In genomic region chr1:192520836-192521435, GRCm38 (mm10) we compare ENCODE assay signal across 10 mouse cellular contexts.
DNase-seq lines count a peak whose midpoint lies in the region; ATAC-seq and TF ChIP-seq lines count a peak whose summit lies in the region.
"Had no signal": no experiment of that assay in that cellular context is flagged by ENCODE, and none has a peak within 500 bp of the region (broad histone marks: within the 10 kb centered on the region; RNA-seq: fewer than 3 reads in every experiment).

No protein-coding gene starts in this region.

- no peaks in the 10 kb centered on the region for H3K36me3 ChIP-seq in heart, adult 2 months (ENCODE audit: control insufficient read depth, insufficient read depth, low read length)
- no peaks in the 10 kb centered on the region for H3K36me3 ChIP-seq in heart, embryonic 11.5 days (ENCODE audit: control insufficient read depth, insufficient read depth, low read length)
- H3K36me3 ChIP-seq in forebrain, embryonic 16.5 days (ENCODE audit: control insufficient read depth, insufficient read depth) = no peaks in the 10 kb centered on the region
- no peaks in the 10 kb centered on the region for H3K36me3 ChIP-seq in midbrain, embryonic 13.5 days

- H3K4me2 ChIP-seq in heart, embryonic 11.5 days = no peak overlapping the region
- H3K4me2 ChIP-seq in forebrain, embryonic 16.5 days (ENCODE audit: low read length) = peak overlapping the region; percentile 9; the same call in 1 of the 2 replicates
- 0 out of 2 replicates have a peak overlapping the region, but pooled peaks have one; percentile 7 for H3K4me2 ChIP-seq in midbrain, embryonic 13.5 days (replicated peaks)

- no peak for TF ChIP-seq POLR2A in heart, adult 2 months (IDR thresholded peaks at IDR 0.05; ENCODE audit: insufficient read depth, low read depth, low read length)

- WGBS in heart, adult 2 months = 41% methylated on average over 13 of the region's 13 CpGs
- WGBS in heart, embryonic 11.5 days (ENCODE audit: insufficient replicate concordance) = 49% methylated on average over 13 of the region's 13 CpGs
- WGBS in forebrain, embryonic 16.5 days = 19% methylated on average over 13 of the region's 13 CpGs
- WGBS in midbrain, embryonic 13.5 days = 29% methylated on average over 13 of the region's 13 CpGs

- H3K4me3 ChIP-seq in heart, adult 2 months = no peak overlapping the region
- H3K4me3 ChIP-seq in heart, embryonic 11.5 days (ENCODE audit: low read depth, low read length) = no peak overlapping the region
- no peak overlapping the region for H3K4me3 ChIP-seq in forebrain, embryonic 16.5 days (replicated peaks; ENCODE audit: low read length)
- no peak overlapping the region for H3K4me3 ChIP-seq in midbrain, embryonic 13.5 days (replicated peaks)

- no peak overlapping the region for H3K27ac ChIP-seq in heart, adult 2 months
- H3K27ac ChIP-seq in heart, embryonic 11.5 days (ENCODE audit: low read depth, low read length) = no peak overlapping the region
- no peak overlapping the region for H3K27ac ChIP-seq in forebrain, embryonic 16.5 days (ENCODE audit: low read length)
- no peak overlapping the region; the same call in 1 of the 2 replicates for H3K27ac ChIP-seq in midbrain, embryonic 13.5 days
- H3K27ac ChIP-seq: liver, embryonic 14.5 days had no signal

- ATAC-seq in heart, embryonic 11.5 days (replicated peaks; ENCODE audit: insufficient number of reproducible peaks, low FRiP score, low TSS enrichment) = no peak
- no peak for ATAC-seq in forebrain, embryonic 16.5 days
- ATAC-seq in midbrain, embryonic 13.5 days = no peak

- DNase-seq in heart, adult 2 months = peak; percentile 28 to 53
- peak; percentile 44 to 59 for DNase-seq in heart, postnatal 10 days
- DNase-seq in B cell, adult 2 months = no peak
- DNase-seq in frontal cortex, postnatal 36 days (ENCODE audit: low spot score in 2 of 2) = no peak
- no peak for DNase-seq in lung, postnatal 4 days
- DNase-seq: cerebellum, adult 18-20 months had no signal

- 0 out of 2 replicates have a peak, but pooled peaks have one; percentile 38 for TF ChIP-seq EP300 in heart, adult 2 months (IDR thresholded peaks at IDR 0.05; ENCODE audit: insufficient read depth, low read depth, low read length)

- H3K9me3 ChIP-seq in heart, embryonic 11.5 days (replicated peaks; ENCODE audit: control insufficient read depth, low read length) = no peaks in the 10 kb centered on the region
- H3K9me3 ChIP-seq in forebrain, embryonic 16.5 days (ENCODE audit: control insufficient read depth, low read length) = no peaks in the 10 kb centered on the region
- H3K9me3 ChIP-seq in midbrain, embryonic 13.5 days = no peaks in the 10 kb centered on the region

- H3K79me2 ChIP-seq in heart, adult 2 months (replicated peaks; ENCODE audit: control insufficient read depth, insufficient read depth, low read length) = no peaks in the 10 kb centered on the region

- H3K9ac ChIP-seq in heart, adult 2 months (ENCODE audit: low read depth, low read length) = no peak overlapping the region
- no peak overlapping the region for H3K9ac ChIP-seq in heart, embryonic 11.5 days (ENCODE audit: low read depth, low read length)
- no peak overlapping the region for H3K9ac ChIP-seq in forebrain, embryonic 16.5 days (replicated peaks; ENCODE audit: low read depth, low read length)
- H3K9ac ChIP-seq in midbrain, embryonic 13.5 days (replicated peaks) = no peak overlapping the region
- H3K9ac ChIP-seq: liver, embryonic 14.5 days had no signal

- intact Hi-C loops in heart, adult 2 months (cut with DNase I) = no loop called here
- intact Hi-C loops in heart, postnatal 10 days (cut with DNase I) = no loop called here

- TF ChIP-seq CTCF in heart, adult 2 months (IDR thresholded peaks at IDR 0.05) = no peak

- no peaks in the 10 kb centered on the region; the same call in 1 of the 2 replicates for H3K4me1 ChIP-seq in heart, adult 2 months (ENCODE audit: control insufficient read depth, insufficient read depth, low read length)
- peaks cover 15% of the 10 kb centered on the region; the same call in 1 of the 2 replicates for H3K4me1 ChIP-seq in heart, embryonic 11.5 days (ENCODE audit: control insufficient read depth, insufficient read depth, low read length)
- H3K4me1 ChIP-seq in forebrain, embryonic 16.5 days (replicated peaks; ENCODE audit: control insufficient read depth, insufficient read depth, low read length) = peaks cover 11% of the 10 kb centered on the region
- H3K4me1 ChIP-seq in midbrain, embryonic 13.5 days (replicated peaks) = peaks cover 48% of the 10 kb centered on the region

- H3K27me3 ChIP-seq in heart, adult 2 months (ENCODE audit: control insufficient read depth, insufficient read depth, low read length) = no peaks in the 10 kb centered on the region
- no peaks in the 10 kb centered on the region for H3K27me3 ChIP-seq in heart, embryonic 11.5 days (ENCODE audit: control insufficient read depth, insufficient read depth, low read length)
- no peaks in the 10 kb centered on the region for H3K27me3 ChIP-seq in forebrain, embryonic 16.5 days (replicated peaks; ENCODE audit: control insufficient read depth, insufficient read depth, low read length)
- H3K27me3 ChIP-seq in midbrain, embryonic 13.5 days = no peaks in the 10 kb centered on the region

Comparison
In these comparisons a context has a peak if more than half of its experiments do, and no peak if none do; other contexts are left out.
1. DNase-seq: peak in heart, adult 2 months (2 of 2) and heart, postnatal 10 days (2 of 2); none in B cell, adult 2 months (0 of 2), frontal cortex, postnatal 36 days (0 of 2) and lung, postnatal 4 days (0 of 2).